Mouse (Mus musculus): ENCODE measurements around the gene Dzip1l. TPM values are rescaled to one million over a fixed set of nuclear protein-coding genes. Genes with fewer than 3 reads are reported as not detected.

The Dzip1l gene
- total and polyA plus RNA-seq, 2 experiments from 2014 or later, result 8.1 to 26.1 TPM

DNA sequence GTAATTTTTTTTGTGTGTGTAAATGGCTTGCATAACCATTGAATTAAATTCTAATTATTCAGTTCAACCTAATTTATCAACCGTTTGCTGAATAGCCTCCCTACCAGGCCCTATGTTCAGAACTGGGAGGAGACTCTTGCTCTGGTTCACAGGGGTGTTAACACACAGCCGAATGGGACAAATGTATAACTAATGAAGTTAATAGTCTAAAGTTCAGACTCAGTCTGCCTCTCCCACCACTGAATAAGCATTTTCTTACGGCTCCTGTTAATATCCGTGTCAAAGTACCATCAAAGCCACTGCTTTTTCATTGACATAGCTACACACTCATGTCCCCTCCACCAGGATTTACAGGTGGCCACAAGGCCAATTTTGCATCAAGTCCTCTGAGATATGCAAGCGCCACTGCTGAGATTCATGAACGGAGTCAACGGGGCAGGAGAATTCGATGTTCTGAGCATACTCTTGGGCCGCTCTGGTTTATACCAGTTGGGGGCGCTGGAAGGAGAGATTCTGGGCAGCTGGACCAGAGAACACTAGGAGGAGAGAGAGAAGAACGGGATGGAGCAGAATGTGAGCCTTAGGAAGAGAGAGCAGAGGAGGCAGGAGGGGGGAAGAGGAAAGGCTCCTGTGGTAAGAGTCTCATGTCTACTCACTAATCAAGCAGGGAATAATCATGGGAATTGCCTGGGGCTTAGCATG, 78.3 kb downstream of the Dzip1l start:
- ATAC-seq, result no peak

GRCm38 (mm10) chr9:99709588-99710248, 80.4 kb downstream of the Dzip1l start:
- no peak overlapping the region for H3K4me3 ChIP-seq (ENCODE audit: low read length)
- no peak overlapping the region for H3K4me2 ChIP-seq (ENCODE audit: low read depth, low read length)
- H3K9ac ChIP-seq (replicated peaks; ENCODE audit: low read length), result no peak overlapping the region
- DNase-seq (ENCODE audit: low spot score) (no peak), ATAC-seq (no peak)
- no peaks in the 10 kb centered on the region for H3K9me3 ChIP-seq (ENCODE audit: low read length)
- H3K36me3 ChIP-seq (ENCODE audit: insufficient read depth, low read length), result no peaks in the 10 kb centered on the region
- no peaks in the 10 kb centered on the region for H3K27me3 ChIP-seq (ENCODE audit: insufficient read depth, low read length)
- no peak overlapping the region for H3K27ac ChIP-seq
- H3K4me1 ChIP-seq (ENCODE audit: insufficient read depth, low read length), result no peaks in the 10 kb centered on the region
- WGBS, result 92% methylated on average over 22 of the region's 22 CpGs
- TF ChIP-seq CTCF (IDR thresholded peaks at IDR 0.05; ENCODE audit: low read depth), result no peak

More for the DNA sequence above, 78.3 kb downstream of the Dzip1l start:
- Histone ChIP-seq H3K4me1 (ENCODE audit: insufficient read depth, low read length) (no peaks in the 10 kb centered on the region), H3K27ac (no peak overlapping the region), H3K9me3 (ENCODE audit: low read length) (no peaks in the 10 kb centered on the region), H3K4me2 (ENCODE audit: low read depth, low read length) (no peak overlapping the region), H3K27me3 (ENCODE audit: insufficient read depth, low read length) (no peaks in the 10 kb centered on the region), H3K36me3 (ENCODE audit: insufficient read depth, low read length) (no peaks in the 10 kb centered on the region), H3K9ac (replicated peaks; ENCODE audit: low read length) (no peak overlapping the region), H3K4me3 (ENCODE audit: low read length) (no peak overlapping the region)
- TF ChIP-seq CTCF (IDR thresholded peaks at IDR 0.05; ENCODE audit: low read depth), result no peak
- DNase-seq (ENCODE audit: low spot score), result no peak
- WGBS, result 66% methylated on average over 11 of the region's 11 CpGs

DNA sequence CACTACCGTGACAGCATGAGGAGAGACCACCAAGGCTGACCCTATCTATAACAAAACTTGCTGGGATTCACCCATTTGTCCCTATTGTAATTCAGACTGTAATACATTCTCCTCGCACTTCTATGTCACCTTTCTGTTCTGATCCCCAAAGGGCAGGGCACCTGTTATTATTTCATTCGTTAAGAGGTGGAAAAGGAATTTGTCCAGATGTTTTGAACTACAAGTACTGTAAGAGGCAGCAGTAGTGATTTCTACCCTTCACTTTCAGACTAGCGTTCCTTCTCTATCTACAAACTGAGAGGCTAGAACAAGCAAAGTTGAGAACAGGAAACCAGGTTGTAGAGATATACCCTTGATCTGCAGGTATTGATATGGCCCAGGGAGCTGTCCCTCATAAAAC, 81.0 kb downstream of the Dzip1l start:
- no peaks in the 10 kb centered on the region for H3K36me3 ChIP-seq (ENCODE audit: insufficient read depth, low read length)
- TF ChIP-seq CTCF (IDR thresholded peaks at IDR 0.05; ENCODE audit: low read depth), result no peak
- H3K4me2 ChIP-seq (ENCODE audit: low read depth, low read length), result no peak overlapping the region
- H3K27me3 ChIP-seq (ENCODE audit: insufficient read depth, low read length), result no peaks in the 10 kb centered on the region
- no peak overlapping the region for H3K27ac ChIP-seq
- DNase-seq (ENCODE audit: low spot score) (no peak), ATAC-seq (no peak)
- 86% methylated on average over 4 of the region's 4 CpGs for WGBS
- no peaks in the 10 kb centered on the region for H3K4me1 ChIP-seq (ENCODE audit: insufficient read depth, low read length)
- no peak overlapping the region for H3K9ac ChIP-seq (replicated peaks; ENCODE audit: low read length)
- no peaks in the 10 kb centered on the region for H3K9me3 ChIP-seq (ENCODE audit: low read length)
- H3K4me3 ChIP-seq (ENCODE audit: low read length), result no peak overlapping the region

DNA sequence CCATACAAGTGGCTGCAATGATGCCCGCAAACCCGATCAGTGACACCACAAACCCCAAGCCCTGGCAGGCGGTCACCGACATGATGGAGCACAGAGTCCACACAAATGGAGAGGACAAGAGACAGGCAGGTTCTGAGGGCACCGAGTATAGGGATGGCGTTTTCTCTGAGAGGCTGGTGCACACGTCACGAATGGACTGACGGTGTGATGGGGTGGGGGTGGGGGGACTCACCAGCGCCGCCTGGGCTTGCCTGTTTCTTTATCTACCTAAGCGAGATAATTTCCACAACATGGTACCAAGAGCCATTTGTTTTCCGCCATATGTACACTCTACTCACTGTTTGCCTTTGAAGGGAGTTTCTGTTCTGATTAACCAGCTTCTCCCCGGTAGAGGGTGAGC, 87.8 kb downstream of the Dzip1l start, which contains the start of gene Cldn18:
Gene Cldn18, minus strand, starts transcription at position 134 of the 400 bp plus-strand sequence.
- TF ChIP-seq CTCF (IDR thresholded peaks at IDR 0.05; ENCODE audit: low read depth), result no peak
- ATAC-seq, result no peak
- H3K4me3 ChIP-seq (ENCODE audit: low read length), result no peak within 1 kb of the TSS
- no peak for DNase-seq (ENCODE audit: low spot score)
- no peaks in the 10 kb centered on the region for H3K27me3 ChIP-seq (ENCODE audit: insufficient read depth, low read length)
- H3K27ac ChIP-seq, result no peak within 1 kb of the TSS
- H3K4me2 ChIP-seq (ENCODE audit: low read depth, low read length), result no peak within 1 kb of the TSS
- no peak within 1 kb of the TSS for H3K9ac ChIP-seq (replicated peaks; ENCODE audit: low read length)
- H3K4me1 ChIP-seq (ENCODE audit: insufficient read depth, low read length), result no peaks in the 10 kb centered on the region
- 92% methylated on average over 14 of the region's 14 CpGs for WGBS
- no peaks in the 10 kb centered on the region for H3K36me3 ChIP-seq (ENCODE audit: insufficient read depth, low read length)
- no peaks in the 10 kb centered on the region for H3K9me3 ChIP-seq (ENCODE audit: low read length)

Other genes starting within 250 kb of the Dzip1l start
- gene Mras, start 192.1 kb upstream of the Dzip1l start, total RNA-seq (2014; rRNA removed), result 75.5 and 95.2 TPM in 2 replicates
- gene Mras, start 192.1 kb upstream of the Dzip1l start, polyA plus RNA-seq (2015; fragmentation: Nextera tagmentation; extraction: Ambion mirVana), result 66.9 and 74.0 TPM in 2 replicates
- 1.0 TPM in 1 of 2 replicates, not detected in the other for gene Nme9, start 178.0 kb upstream of the Dzip1l start, total RNA-seq (2014; rRNA removed)
- gene Nme9, start 178.0 kb upstream of the Dzip1l start, polyA plus RNA-seq (2015; fragmentation: Nextera tagmentation; extraction: Ambion mirVana), result 0.64 and 0.82 TPM in 2 replicates
- 69.2 and 114 TPM in 2 replicates for gene Armc8, start 60.6 kb upstream of the Dzip1l start, total RNA-seq (2014; rRNA removed)
- 66.9 and 68.5 TPM in 2 replicates for gene Armc8, start 60.6 kb upstream of the Dzip1l start, polyA plus RNA-seq (2015; fragmentation: Nextera tagmentation; extraction: Ambion mirVana)
- 17.9 and 18.1 TPM in 2 replicates for gene Dbr1, start 53.7 kb upstream of the Dzip1l start, total RNA-seq (2014; rRNA removed)
- 27.4 and 30.7 TPM in 2 replicates for gene Dbr1, start 53.7 kb upstream of the Dzip1l start, polyA plus RNA-seq (2015; fragmentation: Nextera tagmentation; extraction: Ambion mirVana)
- not detected in 2 replicates for gene A4gnt, start 17.0 kb upstream of the Dzip1l start, total RNA-seq (2014; rRNA removed)
- gene A4gnt, start 17.0 kb upstream of the Dzip1l start, polyA plus RNA-seq (2015; fragmentation: Nextera tagmentation; extraction: Ambion mirVana), result not detected in 2 replicates
- gene Cldn18, start 87.8 kb downstream of the Dzip1l start, total RNA-seq (2014; rRNA removed), result not detected in 2 replicates
- gene Cldn18, start 87.8 kb downstream of the Dzip1l start, polyA plus RNA-seq (2015; fragmentation: Nextera tagmentation; extraction: Ambion mirVana), result not detected in 2 replicates
- gene Sox14, start 246.7 kb downstream of the Dzip1l start, total RNA-seq (2014; rRNA removed), result 7.0 and 7.3 TPM in 2 replicates
- 5.5 and 7.1 TPM in 2 replicates for gene Sox14, start 246.7 kb downstream of the Dzip1l start, polyA plus RNA-seq (2015; fragmentation: Nextera tagmentation; extraction: Ambion mirVana)